Mouse (Mus musculus) hindbrain, embryonic 14.5 days (tissue): ENCODE results near the gene Cd274. TPM values are rescaled to one million over a fixed set of nuclear protein-coding genes. Genes with fewer than 3 reads are reported as not detected.

Experiments used
- ATAC-seq: fragments of 200-750 bp; cut with Nextera tagmentation; 2 replicates; pipeline ENCODE4 v1.8.0; 2017; ENCODE audit warnings: moderate number of reproducible peaks, mild to moderate bottlenecking, moderate TSS enrichment, moderate library complexity; ENCODE audit not compliant: low FRiP score
- DNase-seq: peaks from one replicate; pipeline ENCODE4 v3.0.0-alpha.2; 2015; ENCODE audit warnings: low spot score
- H3K27ac ChIP-seq: fragments of 300-500 bp; sonication (generic); 2 replicates; pipeline ENCODE4 v1.5.1; 2014; ENCODE audit warnings: mild to moderate bottlenecking, moderate library complexity
- H3K27me3 ChIP-seq: fragments of 300-500 bp; sonication (generic); 2 replicates; pipeline ENCODE4 v1.6.1; 2014; ENCODE audit warnings: mild to moderate bottlenecking, low read length, mixed read lengths; ENCODE audit not compliant: control insufficient read depth, insufficient read depth
- H3K36me3 ChIP-seq: fragments of 300-500 bp; sonication (generic); replicated peaks from 2 replicates; pipeline ENCODE4 v1.6.1; 2014; ENCODE audit not compliant: control insufficient read depth, insufficient read depth
- H3K4me1 ChIP-seq: fragments of 300-500 bp; sonication (generic); replicated peaks from 2 replicates; pipeline ENCODE4 v1.6.1; 2014; ENCODE audit warnings: antibody characterized with exemption, low read length, mixed read lengths; ENCODE audit not compliant: control insufficient read depth, insufficient read depth
- H3K4me2 ChIP-seq: fragments of 300-500 bp; sonication (generic); replicated peaks from 2 replicates; pipeline ENCODE4 v1.6.1; 2014; ENCODE audit warnings: mild to moderate bottlenecking, moderate library complexity
- H3K4me3 ChIP-seq: fragments of 300-500 bp; sonication (generic); replicated peaks from 2 replicates; pipeline ENCODE4 v1.5.1; 2014; ENCODE audit warnings: mild to moderate bottlenecking, low read length
- H3K9ac ChIP-seq: fragments of 300-500 bp; sonication (generic); 2 replicates; pipeline ENCODE4 v1.6.1; 2014
- H3K9me3 ChIP-seq: fragments of 300-500 bp; sonication (generic); 2 replicates; pipeline ENCODE4 v1.6.1; 2016; ENCODE audit warnings: low read length; ENCODE audit not compliant: control insufficient read depth
- WGBS: fragments of 180-500 bp; shearing (Covaris S2); extraction: QIAGEN DNeasy Blood & Tissue Kit; methylation state at CpG from one replicate; pipeline ENCODE4 v1.1.7; 2014; 5-methylcytosine and 5-hydroxymethylcytosine counted together
- polyA plus RNA-seq: library from polyadenylated mRNA; unstranded; fragments of >200 nt; fragmentation: Nextera tagmentation; extraction: Ambion mirVana; gene quantifications from 2 replicates; pipeline ENCODE4 v1.2.1, GENCODE M21; 2014

Gene Cd274
- polyA plus RNA-seq, 1 experiment from 2014 or later = 0.48 TPM

DNA sequence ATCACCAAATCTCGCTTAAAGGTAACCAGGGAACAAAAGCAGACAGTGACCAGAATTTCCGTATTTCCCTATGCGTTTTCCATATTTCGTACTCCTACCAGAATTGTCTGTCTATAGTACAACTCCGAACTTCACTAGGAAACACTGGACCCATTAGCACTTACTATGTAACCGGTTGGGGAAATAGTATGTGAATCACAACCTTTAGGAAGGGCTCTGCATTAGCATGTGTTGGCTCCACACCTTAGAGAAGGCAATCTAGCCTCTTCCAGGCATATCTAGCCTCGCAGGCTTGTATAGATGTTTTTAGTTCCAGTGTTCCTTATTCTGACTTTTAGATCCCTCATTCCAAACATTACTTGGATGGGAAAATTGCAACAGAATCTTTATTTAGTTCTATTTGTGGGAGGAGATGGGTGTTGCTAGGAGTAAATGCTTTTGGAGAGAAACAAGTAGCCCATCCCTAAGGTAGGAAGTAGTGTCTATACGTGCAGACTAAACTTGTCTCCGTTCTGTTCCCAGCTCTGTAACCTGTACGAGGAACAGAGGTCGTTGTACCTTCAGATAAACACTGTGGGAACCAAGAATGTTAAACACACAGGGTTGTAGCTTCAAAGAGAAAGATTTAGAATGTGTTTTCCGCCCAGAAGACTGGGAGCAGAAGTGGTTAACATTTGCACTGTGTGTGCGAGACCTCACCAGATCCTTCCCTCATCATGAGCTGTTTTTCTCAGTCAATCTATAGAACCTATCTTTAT, 4.9 kb upstream of the Cd274 start:
- no peaks in the 10 kb centered on the region for H3K9me3 ChIP-seq
- peak overlapping the region; percentile 48 for H3K27ac ChIP-seq
- H3K36me3 ChIP-seq = peaks cover 14% of the 10 kb centered on the region
- H3K4me3 ChIP-seq = peak overlapping the region; percentile 68
- no peaks in the 10 kb centered on the region for H3K27me3 ChIP-seq
- H3K4me1 ChIP-seq = peaks cover 21% of the 10 kb centered on the region
- 48% methylated on average over 13 of the region's 13 CpGs for WGBS
- H3K9ac ChIP-seq = peak overlapping the region; percentile 85
- ATAC-seq = 0 out of 2 replicates have a peak, but pooled peaks have one; percentile 5
- DNase-seq = no peak
- H3K4me2 ChIP-seq = peak overlapping the region; percentile 76

DNA sequence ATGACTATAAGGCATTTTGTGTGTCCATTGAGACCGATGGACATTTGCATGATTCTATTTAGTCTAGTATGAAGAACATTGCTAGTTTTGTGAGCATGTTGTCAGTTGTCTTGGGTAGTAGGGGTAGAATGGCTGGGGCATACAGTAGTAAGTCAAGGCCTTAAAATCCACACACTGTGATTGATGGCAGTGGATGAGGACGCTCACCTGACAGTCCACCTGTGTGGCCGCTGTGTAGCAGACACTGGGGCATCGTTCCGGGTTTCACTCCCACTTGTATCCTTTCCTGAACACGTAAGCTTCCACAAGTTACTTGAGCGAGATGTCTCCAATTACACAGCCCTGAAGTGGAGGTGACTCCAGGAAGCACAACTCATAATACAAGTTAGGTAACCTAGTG, 3.7 kb upstream of the Cd274 start:
- Histone ChIP-seq H3K27ac (no peak overlapping the region), H3K9ac (no peak overlapping the region), H3K9me3 (no peaks in the 10 kb centered on the region), H3K4me3 (no peak overlapping the region), H3K36me3 (peaks cover 5% of the 10 kb centered on the region; the same call in 1 of the 2 replicates), H3K4me1 (peaks cover 24% of the 10 kb centered on the region), H3K27me3 (no peaks in the 10 kb centered on the region), H3K4me2 (no peak overlapping the region)
- 93% methylated on average over 7 of the region's 7 CpGs for WGBS
- ATAC-seq (no peak), DNase-seq (no peak)

DNA sequence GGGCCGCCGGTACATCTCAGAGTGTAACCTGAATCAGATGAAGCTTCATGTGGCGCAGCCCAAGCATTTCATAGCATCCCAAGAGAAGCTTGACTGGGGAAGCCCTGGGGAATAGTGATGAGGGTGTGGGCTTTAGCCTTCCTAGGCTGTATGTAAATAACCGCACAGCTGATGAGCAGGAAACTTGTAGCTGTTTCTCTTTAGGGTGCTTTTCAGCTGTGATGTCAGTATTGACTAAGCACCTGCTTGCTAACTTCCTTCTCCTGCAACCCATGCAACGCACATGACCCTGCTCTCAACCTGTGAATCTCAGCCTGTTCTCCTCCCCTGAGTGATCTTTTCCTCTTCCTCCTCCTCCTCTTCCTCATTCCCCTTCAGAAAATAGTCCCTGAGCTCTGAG, 3.2 kb upstream of the Cd274 start:
- DNase-seq (no peak), ATAC-seq (no peak)
- no peak overlapping the region for H3K9ac ChIP-seq
- peaks cover 24% of the 10 kb centered on the region for H3K4me1 ChIP-seq
- H3K36me3 ChIP-seq = no peaks in the 10 kb centered on the region
- no peak overlapping the region for H3K27ac ChIP-seq
- H3K27me3 ChIP-seq = no peaks in the 10 kb centered on the region
- H3K4me3 ChIP-seq = no peak overlapping the region
- no peaks in the 10 kb centered on the region for H3K9me3 ChIP-seq
- 88% methylated on average over 5 of the region's 5 CpGs for WGBS
- H3K4me2 ChIP-seq = no peak overlapping the region

DNA sequence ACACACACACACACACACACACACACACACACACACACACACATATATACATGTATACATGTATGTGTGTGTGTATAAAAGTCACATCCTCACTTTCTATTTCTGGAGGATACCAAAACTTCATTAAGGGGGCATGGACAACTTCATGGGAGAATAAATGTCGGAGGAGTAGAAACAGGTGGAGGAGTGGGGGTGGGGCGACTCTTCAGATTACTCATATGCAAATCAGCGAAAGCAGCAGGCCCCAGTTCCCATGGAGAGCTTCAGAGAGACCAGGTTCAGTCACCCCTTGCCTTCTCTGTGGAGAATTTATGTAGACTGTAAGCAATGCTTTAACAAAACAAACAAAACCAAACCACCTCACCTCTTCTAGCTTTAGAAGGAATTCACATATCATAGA, 2.1 kb upstream of the Cd274 start:
- peaks cover 24% of the 10 kb centered on the region for H3K4me1 ChIP-seq
- no peaks in the 10 kb centered on the region for H3K9me3 ChIP-seq
- H3K4me3 ChIP-seq = no peak overlapping the region
- no peak for ATAC-seq
- H3K27me3 ChIP-seq = no peaks in the 10 kb centered on the region
- H3K36me3 ChIP-seq = no peaks in the 10 kb centered on the region
- H3K27ac ChIP-seq = no peak overlapping the region
- no peak overlapping the region for H3K9ac ChIP-seq
- no peak for DNase-seq
- H3K4me2 ChIP-seq = no peak overlapping the region
- WGBS = 21% methylated on average over 3 of the region's 3 CpGs

DNA sequence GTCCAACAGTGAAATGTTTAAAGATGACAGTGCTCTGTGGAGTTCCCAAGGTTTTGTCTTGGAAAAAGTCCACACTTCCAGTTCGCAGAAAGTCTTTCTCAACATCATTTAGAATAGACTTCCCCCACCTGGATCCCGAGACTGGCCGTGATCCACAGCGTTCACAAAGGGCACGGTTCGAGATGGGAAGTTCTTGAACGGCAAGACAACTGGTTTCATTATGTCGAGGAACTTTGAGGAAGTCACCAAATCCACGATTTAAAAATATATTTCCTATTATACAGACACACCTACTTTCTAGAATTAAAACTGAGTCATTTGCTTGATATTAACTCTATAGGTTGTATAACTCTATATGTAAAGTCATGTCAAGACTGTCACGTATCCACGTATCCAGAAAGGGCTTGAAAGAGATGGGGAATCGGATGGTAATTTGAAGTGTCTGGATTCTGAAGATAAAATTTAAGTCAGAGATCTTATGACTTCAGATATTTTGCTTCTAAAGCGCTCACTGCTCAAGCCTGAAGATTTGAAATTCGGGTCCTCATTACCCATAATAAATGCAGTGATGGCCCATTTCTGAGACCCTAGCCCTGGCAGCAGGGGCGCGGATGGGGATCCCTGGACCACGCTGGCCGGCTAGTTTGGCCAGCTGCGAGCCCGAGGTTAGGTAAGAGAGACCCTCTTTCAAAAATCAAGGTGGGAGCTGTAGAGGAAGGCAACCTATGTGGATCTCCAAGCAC, 858 bp upstream of the Cd274 start:
- peak overlapping the region; percentile 39 for H3K4me3 ChIP-seq
- H3K9ac ChIP-seq = peak overlapping the region; percentile 41; the same call in 1 of the 2 replicates
- no peak overlapping the region for H3K27ac ChIP-seq
- no peaks in the 10 kb centered on the region for H3K9me3 ChIP-seq
- H3K4me1 ChIP-seq = peaks cover 17% of the 10 kb centered on the region
- no peak for ATAC-seq
- H3K27me3 ChIP-seq = no peaks in the 10 kb centered on the region
- H3K4me2 ChIP-seq = peak overlapping the region; percentile 62
- 65% methylated on average over 20 of the region's 20 CpGs for WGBS
- H3K36me3 ChIP-seq = no peaks in the 10 kb centered on the region
- DNase-seq = no peak

DNA sequence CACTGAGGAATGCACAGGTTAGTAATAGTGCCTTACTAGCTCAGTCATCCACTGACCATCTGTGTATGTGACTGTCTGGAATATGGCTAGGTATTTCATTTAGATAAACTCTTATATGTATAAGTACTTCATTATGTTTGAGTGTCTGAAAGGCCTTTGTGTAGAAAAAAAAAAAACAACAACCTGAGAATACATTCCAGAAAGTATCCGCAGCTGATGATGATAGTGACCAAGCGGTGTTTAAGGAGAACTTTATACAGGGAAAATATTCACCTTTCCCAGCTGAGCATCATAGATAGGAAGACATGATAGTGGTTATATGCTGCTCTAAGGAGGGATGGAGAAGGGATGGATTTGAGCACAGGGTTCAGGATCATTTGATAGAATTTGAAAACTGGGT, 786 bp downstream of the Cd274 start:
- Histone ChIP-seq H3K36me3 (no peaks in the 10 kb centered on the region), H3K9me3 (no peaks in the 10 kb centered on the region), H3K27me3 (no peaks in the 10 kb centered on the region), H3K4me2 (no peak overlapping the region), H3K9ac (no peak overlapping the region), H3K27ac (no peak overlapping the region), H3K4me3 (no peak overlapping the region), H3K4me1 (0 out of 2 replicates have a peak, but pooled peaks cover 9% of the 10 kb centered on the region)
- 95% methylated on average over 2 of the region's 2 CpGs for WGBS
- no peak for ATAC-seq
- no peak for DNase-seq

DNA sequence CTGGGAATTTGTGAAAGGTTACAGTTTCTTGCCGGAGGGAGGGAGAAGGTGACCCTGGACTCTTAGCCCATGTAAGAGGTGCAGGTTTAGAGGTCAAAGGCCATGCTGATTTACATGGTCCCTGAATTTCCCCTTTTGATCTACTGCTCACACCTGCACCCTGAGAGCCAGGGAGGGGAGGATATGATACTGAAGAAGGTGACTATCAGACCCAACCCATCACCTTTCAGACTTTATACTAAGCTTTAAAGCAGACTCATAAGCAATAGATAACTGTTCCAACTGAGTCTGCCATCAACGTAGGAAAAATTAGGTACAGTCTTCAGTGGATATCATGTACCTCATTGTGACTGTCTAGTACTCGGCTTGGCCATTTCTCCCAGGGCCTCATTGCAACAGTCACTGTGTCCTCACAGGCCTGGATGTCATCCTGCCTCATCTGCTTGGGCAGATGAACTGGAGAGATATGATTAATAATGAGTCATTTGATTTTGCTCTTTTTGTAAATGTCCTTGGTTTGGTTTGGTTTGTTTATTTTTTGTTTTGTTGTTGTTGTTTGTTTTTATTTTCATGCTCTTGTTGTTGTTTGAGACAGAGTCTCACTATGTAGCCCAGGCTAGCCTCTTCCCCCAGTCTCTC, 1.5 kb downstream of the Cd274 start:
- no peaks in the 10 kb centered on the region for H3K9me3 ChIP-seq
- ATAC-seq (no peak), DNase-seq (no peak)
- no peak overlapping the region for H3K4me3 ChIP-seq
- no peaks in the 10 kb centered on the region for H3K27me3 ChIP-seq
- no peak overlapping the region for H3K4me2 ChIP-seq
- 0 out of 2 replicates have a peak, but pooled peaks cover 9% of the 10 kb centered on the region for H3K4me1 ChIP-seq
- 92% methylated on average over 3 of the region's 3 CpGs for WGBS
- H3K27ac ChIP-seq = no peak overlapping the region
- no peaks in the 10 kb centered on the region for H3K36me3 ChIP-seq
- H3K9ac ChIP-seq = no peak overlapping the region

DNA sequence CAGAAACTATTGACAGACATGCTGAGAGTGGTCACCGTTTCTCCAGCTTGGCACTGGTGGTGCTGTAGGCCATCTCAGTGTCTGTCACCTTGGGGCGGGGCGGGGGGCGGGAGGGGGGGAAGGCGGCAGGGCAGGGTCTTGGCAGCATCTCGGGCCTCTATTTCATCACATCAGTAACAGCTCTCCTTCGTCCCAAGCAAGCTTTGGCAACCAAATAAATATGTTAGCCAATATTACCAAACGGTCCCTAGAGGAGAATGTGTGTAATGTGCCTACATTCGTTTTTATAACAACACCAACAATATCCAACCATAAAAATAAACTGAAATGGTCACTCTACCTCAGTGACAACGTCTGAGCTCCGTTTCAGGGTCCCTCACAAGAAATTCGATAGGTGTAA, 2.9 kb downstream of the Cd274 start:
- no peaks in the 10 kb centered on the region for H3K27me3 ChIP-seq
- ATAC-seq = no peak

More for the DNA sequence above, 2.9 kb downstream of the Cd274 start:
- DNase-seq = no peak
- no peak overlapping the region for H3K27ac ChIP-seq
- 74% methylated on average over 12 of the region's 12 CpGs for WGBS
- no peak overlapping the region for H3K4me2 ChIP-seq
- no peak overlapping the region for H3K4me3 ChIP-seq
- H3K4me1 ChIP-seq = 0 out of 2 replicates have a peak, but pooled peaks cover 9% of the 10 kb centered on the region
- H3K9ac ChIP-seq = no peak overlapping the region
- no peaks in the 10 kb centered on the region for H3K36me3 ChIP-seq
- no peaks in the 10 kb centered on the region for H3K9me3 ChIP-seq
